Mouse (Mus musculus) MEL (cell line): ENCODE data around the gene Top3a.

Source experiments
- CTCF ChIP-seq, 3 experiments: IDR thresholded peaks in 2 of 3; conservative IDR thresholded peaks in 1 of 3; 2 replicates each; pipeline ENCODE4 v1.5.1; 2011 to 2012; ENCODE audit warnings: low read length in 3 of 3, low read depth in 2 of 3, mild to moderate bottlenecking in 2 of 3, improper control_type of control experiment in 1 of 3, inconsistent platforms in 1 of 3, mixed read lengths in 1 of 3, moderate library complexity in 1 of 3; ENCODE audit not compliant: control insufficient read depth in 1 of 3, insufficient read depth in 1 of 3, poor library complexity in 1 of 3, severe bottlenecking in 1 of 3
- E2F4 ChIP-seq: IDR thresholded peaks from 2 replicates; pipeline ENCODE4 v1.6.1; 2011; ENCODE audit warnings: low read depth, low read length, improper control_type of control experiment, borderline replicate concordance
- MAX ChIP-seq: IDR thresholded peaks from 2 replicates; pipeline ENCODE4 v1.6.1; 2011; ENCODE audit warnings: low read length, improper control_type of control experiment
- POLR2A ChIP-seq, 2 experiments: IDR thresholded peaks; 2 replicates each; pipeline ENCODE4 v1.6.1; 2011 to 2012; ENCODE audit warnings: low read length in 2 of 2, mild to moderate bottlenecking in 2 of 2, control low read depth in 1 of 2, improper control_type of control experiment in 1 of 2, low read depth in 1 of 2, moderate library complexity in 1 of 2; ENCODE audit not compliant: control insufficient read depth in 1 of 2, insufficient read depth in 1 of 2, poor library complexity in 1 of 2
- RAD21 ChIP-seq: IDR thresholded peaks from 2 replicates; pipeline ENCODE4 v1.6.1; 2011; ENCODE audit warnings: mild to moderate bottlenecking, low read depth, low read length, improper control_type of control experiment
- USF1 ChIP-seq: IDR thresholded peaks from 2 replicates; pipeline ENCODE4 v1.6.1; 2014; ENCODE audit warnings: low read depth, mild to moderate bottlenecking, inconsistent platforms, low read length, improper control_type of control experiment, moderate library complexity
- USF2 ChIP-seq, 2 experiments: IDR thresholded peaks; 2 replicates each; pipeline ENCODE4 v1.6.1; 2011 to 2012; ENCODE audit warnings: improper control_type of control experiment in 2 of 2, low read length in 2 of 2, borderline replicate concordance in 1 of 2, inconsistent platforms in 1 of 2, low read depth in 1 of 2, mild to moderate bottlenecking in 1 of 2; ENCODE audit not compliant: insufficient read depth in 1 of 2
- ZMIZ1 ChIP-seq: IDR thresholded peaks from 2 replicates; pipeline ENCODE4 v1.6.1; 2012; ENCODE audit warnings: low read depth, mild to moderate bottlenecking, inconsistent platforms, low read length, improper control_type of control experiment, moderate library complexity

GRCm38 (mm10) chr11:60776829-60777740 is at the start of gene Top3a, which contains the start of gene Smcr8:
- TF ChIP-seq CTCF (IDR thresholded peaks at IDR 0.05 in 2 of 3, conservative IDR thresholded peaks at IDR 0.05 in 1 of 3; ENCODE audit: control insufficient read depth in 1 of 3, insufficient read depth in 1 of 3, low read depth in 2 of 3, low read length in 3 of 3, poor library complexity in 1 of 3, severe bottlenecking in 1 of 3) (no peak), POLR2A (IDR thresholded peaks at IDR 0.05; ENCODE audit: control insufficient read depth in 1 of 2, insufficient read depth in 1 of 2, low read depth in 1 of 2, low read length in 2 of 2, poor library complexity in 1 of 2) (peak; percentile 87 to 96), USF1 (peak; percentile 99), RAD21 (no peak), E2F4 (peak; percentile 91), ZMIZ1 (peak; percentile 71), USF2 (IDR thresholded peaks at IDR 0.05; ENCODE audit: borderline replicate concordance in 1 of 2, insufficient read depth in 1 of 2, low read depth in 1 of 2, low read length in 2 of 2) (peak; percentile 91 to 98), MAX (peak; percentile 93)
